Mouse (Mus musculus) CH12.LX (cell line): ENCODE measurements around the gene Mroh2a. TPM values are rescaled to one million over a fixed set of nuclear protein-coding genes. Genes with fewer than 3 reads are reported as not detected.

Experiments used
- DNase-seq: peaks from one replicate; pipeline ENCODE4 v3.0.0-alpha.2; 2013; ENCODE audit errors: extremely low read depth
- H3K27ac ChIP-seq: 2 replicates; pipeline ENCODE4 v1.5.1; 2012; ENCODE audit warnings: low read depth, mild to moderate bottlenecking, control low read depth, moderate library complexity; ENCODE audit not compliant: insufficient read depth
- H3K27me3 ChIP-seq: replicated peaks from 2 replicates; pipeline ENCODE3; 2012; ENCODE audit warnings: inconsistent platforms
- H3K36me3 ChIP-seq, 2 experiments: replicated peaks in 1 of 2; 2 replicates each; pipeline versions ENCODE3 to v1.6.1; 2012; ENCODE audit warnings: inconsistent platforms in 1 of 2, low read length in 1 of 2, mild to moderate bottlenecking in 1 of 2, mixed read lengths in 1 of 2, moderate library complexity in 1 of 2; ENCODE audit not compliant: control insufficient read depth in 1 of 2, insufficient read depth in 1 of 2
- H3K4me1 ChIP-seq, 2 experiments: 2 replicates each; pipeline ENCODE4 v1.6.1; 2012; ENCODE audit warnings: inconsistent platforms in 1 of 2, moderate library complexity in 1 of 2; ENCODE audit not compliant: insufficient read depth in 2 of 2, control insufficient read depth in 1 of 2
- H3K4me2 ChIP-seq: 2 replicates; pipeline ENCODE4 v1.6.1; 2012; ENCODE audit warnings: low read depth, mild to moderate bottlenecking, control low read depth; ENCODE audit not compliant: poor library complexity, insufficient read depth, severe bottlenecking
- H3K4me3 ChIP-seq, 3 experiments: fragments of 150-350 bp in 1 of 3; sonication (generic) in 1 of 3; replicated peaks in 1 of 3; 2 replicates each; pipeline versions ENCODE3 to v1.5.1; 2011 to 2012; ENCODE audit warnings: low read depth in 2 of 3, low read length in 2 of 3, mild to moderate bottlenecking in 2 of 3, moderate library complexity in 2 of 3, control low read depth in 1 of 3, improper control_type of control experiment in 1 of 3, inconsistent platforms in 1 of 3, mixed read lengths in 1 of 3; ENCODE audit not compliant: poor library complexity in 1 of 3
- H3K79me2 ChIP-seq: replicated peaks from 2 replicates; pipeline ENCODE4 v1.6.1; 2012; ENCODE audit warnings: mild to moderate bottlenecking, moderate library complexity; ENCODE audit not compliant: control insufficient read depth, poor library complexity, insufficient read depth, severe bottlenecking; ENCODE audit errors: extremely low read depth
- H3K9ac ChIP-seq: 2 replicates; pipeline ENCODE4 v1.6.1; 2012; ENCODE audit warnings: low read depth, mild to moderate bottlenecking, control low read depth, moderate library complexity; ENCODE audit not compliant: insufficient read depth
- H3K9me3 ChIP-seq: replicated peaks from 2 replicates; pipeline ENCODE3; 2012; ENCODE audit warnings: low read length, inconsistent platforms, mixed read lengths
- E2F4 ChIP-seq: IDR thresholded peaks from 2 replicates; pipeline ENCODE4 v1.6.1; 2011; ENCODE audit warnings: low read depth, low read length, improper control_type of control experiment; ENCODE audit not compliant: insufficient replicate concordance
- EP300 ChIP-seq: IDR thresholded peaks from 2 replicates; pipeline ENCODE4 v1.6.1; 2011; ENCODE audit warnings: low read length, improper control_type of control experiment
- ETS1 ChIP-seq: conservative IDR thresholded peaks from 2 replicates; pipeline ENCODE4 v1.6.1; 2012; ENCODE audit warnings: low read depth, mild to moderate bottlenecking, inconsistent platforms, low read length, improper control_type of control experiment, moderate library complexity
- IRF4 ChIP-seq: IDR thresholded peaks from 2 replicates; pipeline ENCODE4 v1.6.1; 2014; ENCODE audit warnings: low read depth, mild to moderate bottlenecking, inconsistent platforms, low read length, improper control_type of control experiment
- JUN ChIP-seq: IDR thresholded peaks from 2 replicates; pipeline ENCODE4 v1.6.1; 2011; ENCODE audit warnings: low read depth, mild to moderate bottlenecking, low read length, improper control_type of control experiment, moderate library complexity; ENCODE audit not compliant: insufficient read depth
- MEF2A ChIP-seq: IDR thresholded peaks from 2 replicates; pipeline ENCODE4 v1.6.1; 2014; ENCODE audit warnings: low read depth, mild to moderate bottlenecking, inconsistent platforms, low read length, improper control_type of control experiment, borderline replicate concordance
- MXI1 ChIP-seq: IDR thresholded peaks from 2 replicates; pipeline ENCODE4 v1.6.1; 2011; ENCODE audit warnings: mild to moderate bottlenecking, low read depth, low read length, improper control_type of control experiment
- NELFE ChIP-seq: IDR thresholded peaks from 2 replicates; pipeline ENCODE4 v1.6.1; 2011; ENCODE audit warnings: low read depth, low read length, improper control_type of control experiment
- POLR2A ChIP-seq: IDR thresholded peaks from 2 replicates; pipeline ENCODE4 v1.6.1; 2011; ENCODE audit warnings: low read depth, mild to moderate bottlenecking, improper control_type of control experiment, low read length
- POLR2AphosphoS2 ChIP-seq: IDR thresholded peaks from 2 replicates; pipeline ENCODE4 v1.6.1; 2011; ENCODE audit warnings: low read depth, low read length, improper control_type of control experiment
- RAD21 ChIP-seq: IDR thresholded peaks from 2 replicates; pipeline ENCODE4 v1.6.1; 2011; ENCODE audit warnings: low read depth, mild to moderate bottlenecking, low read length, improper control_type of control experiment, moderate library complexity
- SIN3A ChIP-seq: IDR thresholded peaks from 2 replicates; pipeline ENCODE4 v1.6.1; 2012; ENCODE audit warnings: low read length, improper control_type of control experiment, inconsistent platforms
- SMC3 ChIP-seq: IDR thresholded peaks from 2 replicates; pipeline ENCODE4 v1.6.1; 2011; ENCODE audit warnings: low read depth, low read length, improper control_type of control experiment
- TBP ChIP-seq: conservative IDR thresholded peaks from 2 replicates; pipeline ENCODE4 v1.6.1; 2011; ENCODE audit warnings: low read depth, low read length, improper control_type of control experiment
- UBTF ChIP-seq: IDR thresholded peaks from 2 replicates; pipeline ENCODE4 v1.6.1; 2012; ENCODE audit warnings: low read depth, mild to moderate bottlenecking, inconsistent platforms, low read length, improper control_type of control experiment, moderate library complexity
- ZNF384 ChIP-seq: IDR thresholded peaks from 2 replicates; pipeline ENCODE4 v1.6.1; 2012; ENCODE audit warnings: low read depth, low read length, improper control_type of control experiment, inconsistent platforms
- dilution Hi-C: fragments of 300-500 bp; cut with MboI; formaldehyde crosslinking; loops from 2 replicates; pipeline ENCODE4 v1.14.3; 2020; ENCODE audit warnings: low sequenced_read_pairs; ENCODE audit not compliant: extremely low pct_unique_long_range_greater_than_20kb, extremely low pct_ligation_motif_present
- in situ Hi-C: fragments of 300-500 bp; cut with MboI; formaldehyde crosslinking; loops from 3 replicates; pipeline ENCODE4 v1.14.3; 2019; ENCODE audit warnings: low sequenced_read_pairs, low pct_ligation_motif_present, low pct_unique_long_range_greater_than_20kb, mixed read lengths
- polyA plus RNA-seq: library from polyadenylated mRNA; unstranded; fragments of >175 nt; gene quantifications from 2 replicates; pipeline ENCODE4 v1.2.1, GENCODE M21; 2012; ENCODE audit warnings: low read depth; ENCODE audit not compliant: insufficient read length
- total RNA-seq, 2 experiments: library from RNA; depleted of rRNA; stranded (reverse); fragments of 300-350 nt in 1 of 2; fragments of >200 nt in 1 of 2; gene quantifications; 2 replicates each; pipeline ENCODE4 v1.2.3; 2012 to 2014

The Mroh2a gene
- total and polyA plus RNA-seq, 3 experiments, result 0.17 to 1.0 TPM; not detected in 1

DNA sequence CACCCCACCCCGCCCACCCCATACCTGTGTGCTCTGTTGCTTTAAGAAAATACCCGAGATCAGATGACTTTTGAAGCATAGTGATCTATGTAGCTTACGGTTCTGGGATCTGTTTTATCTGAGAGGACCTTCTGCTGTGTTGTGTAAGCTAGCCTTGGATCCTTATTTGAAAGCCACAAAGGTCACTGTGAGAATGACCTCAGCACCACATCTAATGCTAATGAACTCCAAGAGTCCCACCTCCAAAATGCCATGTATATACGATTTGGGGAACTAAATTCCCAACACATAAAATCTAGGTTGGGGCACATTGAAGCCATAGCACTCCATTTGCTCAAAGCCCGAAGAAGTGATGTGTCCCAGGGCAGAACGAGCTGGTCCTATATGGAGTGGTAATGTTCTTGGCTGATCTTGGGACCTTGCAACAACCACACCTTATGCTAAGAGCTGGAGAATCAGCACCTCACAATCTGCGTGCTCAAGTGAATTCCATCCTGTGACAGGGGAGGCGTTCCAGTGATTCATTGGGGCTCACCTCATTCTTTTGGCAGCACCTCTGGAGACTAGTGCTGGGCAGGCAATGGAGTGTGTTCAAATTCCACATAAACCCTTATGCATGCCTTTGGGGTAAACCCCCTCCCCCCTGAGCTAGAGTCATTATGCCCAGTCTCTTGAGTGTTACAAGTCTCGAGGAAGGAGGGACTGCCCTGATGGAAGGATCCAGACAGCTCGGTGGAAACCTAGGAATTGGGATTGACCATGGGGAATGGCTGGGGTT lies 30.3 kb downstream of the Mroh2a start:
- DNase-seq, result no peak
- Histone ChIP-seq H3K9me3 (peaks cover 56% of the 10 kb centered on the region), H3K4me2 (no peak overlapping the region), H3K4me3 (no peak overlapping the region), H3K9ac (no peak overlapping the region), H3K27me3 (peaks cover 6% of the 10 kb centered on the region), H3K36me3 (peaks cover 3 to 23% of the 10 kb centered on the region in 2 experiments), H3K79me2 (no peaks in the 10 kb centered on the region), H3K4me1 (peaks cover 2 to 29% of the 10 kb centered on the region in 2 experiments; a peak in 3 of 4 replicates), H3K27ac (no peak overlapping the region)
- in situ Hi-C loops, result no loop called here
- TF ChIP-seq TBP (no peak), NELFE (no peak), ZNF384 (no peak)
- dilution Hi-C loops, result no loop called here

DNA sequence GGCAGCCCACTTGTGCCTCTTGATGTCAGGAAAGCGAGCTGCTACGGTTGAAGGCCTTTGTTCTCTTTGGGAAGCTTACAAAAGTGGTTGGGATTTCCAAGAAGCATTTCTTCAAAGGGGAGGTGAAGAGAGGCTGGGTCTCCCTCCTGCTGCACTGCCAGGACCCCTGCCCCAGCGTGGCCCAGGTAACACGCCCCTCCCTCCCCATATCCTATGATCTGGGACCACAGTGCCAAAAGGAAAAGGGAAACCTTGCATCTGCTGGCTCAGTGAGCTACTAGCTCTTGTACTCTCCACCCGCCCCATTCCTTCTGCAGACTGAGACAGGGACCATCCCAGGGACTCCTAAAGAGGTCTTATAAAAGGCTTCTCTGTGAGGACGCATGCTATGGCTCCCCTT lies 30.9 kb downstream of the Mroh2a start:
- Histone ChIP-seq H3K79me2 (no peaks in the 10 kb centered on the region), H3K36me3 (peaks cover 3 to 29% of the 10 kb centered on the region in 2 experiments), H3K9ac (no peak overlapping the region), H3K27me3 (peaks cover 6% of the 10 kb centered on the region), H3K27ac (no peak overlapping the region), H3K4me3 (no peak overlapping the region), H3K4me1 (peaks cover 2 to 29% of the 10 kb centered on the region in 2 experiments; a peak in 3 of 4 replicates), H3K4me2 (no peak overlapping the region), H3K9me3 (peaks cover 50% of the 10 kb centered on the region)
- dilution Hi-C loops, result no loop called here
- in situ Hi-C loops, result no loop called here
- DNase-seq, result no peak
- no peak for TF ChIP-seq IRF4
- TF ChIP-seq SIN3A, result no peak
- no peak for TF ChIP-seq RAD21
- TF ChIP-seq POLR2AphosphoS2, result no peak
- TF ChIP-seq MEF2A, result no peak
- no peak for TF ChIP-seq E2F4
- TF ChIP-seq JUN, result no peak
- TF ChIP-seq EP300, result no peak
- no peak for TF ChIP-seq ETS1
- no peak for TF ChIP-seq POLR2A
- TF ChIP-seq SMC3, result no peak
- no peak for TF ChIP-seq MXI1
- TF ChIP-seq UBTF, result no peak
